Mouse (Mus musculus) myocyte (in vitro differentiated cells): ENCODE measurements around the gene Spi1. TPM values are rescaled to one million over a fixed set of nuclear protein-coding genes. Genes with fewer than 3 reads are reported as not detected.

Experiments used
- H3K27me3 ChIP-seq: one replicate; pipeline ENCODE4 v1.6.1; 2011; ENCODE audit not compliant: control insufficient read depth, insufficient read depth, insufficient read length
- H3K36me3 ChIP-seq: one replicate; pipeline ENCODE4 v1.6.1; 2011; ENCODE audit not compliant: control insufficient read depth, insufficient read depth
- H3K4me2 ChIP-seq: one replicate; pipeline ENCODE4 v1.6.1; 2011; ENCODE audit warnings: low read depth, control low read depth
- H3K4me3 ChIP-seq: one replicate; pipeline ENCODE4 v1.5.1; 2011; ENCODE audit warnings: mild to moderate bottlenecking, control low read depth, moderate library complexity
- H3K79me2 ChIP-seq: one replicate; pipeline ENCODE4 v1.6.1; 2011; ENCODE audit not compliant: control insufficient read depth, insufficient read depth
- H3ac ChIP-seq: one replicate; pipeline ENCODE4 v1.6.1; 2011; ENCODE audit not compliant: control insufficient read depth, insufficient read length
- CEBPB ChIP-seq: IDR thresholded peaks from 2 replicates; pipeline ENCODE4 v1.6.1; 2011; ENCODE audit warnings: mild to moderate bottlenecking, moderate library complexity; ENCODE audit not compliant: poor library complexity, insufficient read depth, severe bottlenecking
- E2F4 ChIP-seq: IDR thresholded peaks from one replicate; pipeline ENCODE4 v1.6.1; 2011; ENCODE audit warnings: mild to moderate bottlenecking, control low read depth, moderate library complexity; ENCODE audit not compliant: insufficient read depth
- MAX ChIP-seq: IDR thresholded peaks from one replicate; pipeline ENCODE4 v1.6.1; 2011; ENCODE audit warnings: low read depth, mild to moderate bottlenecking, control low read depth
- MYOD1 ChIP-seq, 3 experiments: IDR thresholded peaks; one replicate each; pipeline ENCODE4 v1.6.1; 2011; ENCODE audit warnings: control low read depth in 2 of 3, low read depth in 2 of 3, mild to moderate bottlenecking in 2 of 3, moderate library complexity in 1 of 3; ENCODE audit not compliant: insufficient read length in 2 of 3, control insufficient read depth in 1 of 3
- MYOG ChIP-seq, 3 experiments: IDR thresholded peaks; one replicate each; pipeline ENCODE4 v1.6.1; 2011; ENCODE audit warnings: control low read depth in 2 of 3, low read depth in 2 of 3, mild to moderate bottlenecking in 2 of 3; ENCODE audit not compliant: insufficient read length in 2 of 3, control insufficient read depth in 1 of 3, insufficient read depth in 1 of 3
- POLR2A ChIP-seq: IDR thresholded peaks from one replicate; pipeline ENCODE4 v1.6.1; 2011; ENCODE audit warnings: low read depth, mild to moderate bottlenecking, control low read depth, moderate library complexity; ENCODE audit not compliant: insufficient read length
- POLR2AphosphoS2 ChIP-seq: IDR thresholded peaks from one replicate; pipeline ENCODE4 v1.6.1; 2011; ENCODE audit warnings: low read depth, control low read depth; ENCODE audit not compliant: insufficient read length
- REST ChIP-seq: IDR thresholded peaks from one replicate; pipeline ENCODE4 v1.6.1; 2011; ENCODE audit warnings: mild to moderate bottlenecking, control low read depth, moderate library complexity; ENCODE audit not compliant: insufficient read depth, insufficient read length
- SRF ChIP-seq: IDR thresholded peaks from one replicate; pipeline ENCODE4 v1.6.1; 2011; ENCODE audit warnings: low read depth; ENCODE audit not compliant: control insufficient read depth, insufficient read length
- TCF12 ChIP-seq: IDR thresholded peaks from one replicate; pipeline ENCODE4 v1.6.1; 2011; ENCODE audit warnings: mild to moderate bottlenecking, control low read depth; ENCODE audit not compliant: poor library complexity, insufficient read depth, severe bottlenecking
- TCF3 ChIP-seq: IDR thresholded peaks from one replicate; pipeline ENCODE4 v1.6.1; 2011; ENCODE audit warnings: low read depth, control low read depth; ENCODE audit not compliant: insufficient read length
- USF1 ChIP-seq: IDR thresholded peaks from one replicate; pipeline ENCODE4 v1.6.1; 2011; ENCODE audit warnings: low read depth, mild to moderate bottlenecking, control low read depth, moderate library complexity
- polyA plus RNA-seq: library from polyadenylated mRNA; unstranded; fragments of >200 nt; fragmentation: generic; extraction: Trizol; gene quantifications from one replicate; pipeline ENCODE4 v1.2.1, GENCODE M21; 2012; ENCODE audit warnings: missing spikeins

Gene Spi1
- polyA plus RNA-seq, 1 experiment, result 0.04 TPM

- no peaks in the 10 kb centered on the region for H3K79me2 ChIP-seq
- H3K4me3 ChIP-seq, result no peak overlapping the region
- peaks cover 28% of the 10 kb centered on the region for H3K36me3 ChIP-seq
- no peak overlapping the region for H3K4me2 ChIP-seq
- no peak overlapping the region for H3ac ChIP-seq
- TF ChIP-seq TCF12 (no peak), REST (no peak), MYOD1 (IDR thresholded peaks at IDR 0.05; ENCODE audit: control insufficient read depth in 1 of 3, insufficient read length in 2 of 3, low read depth in 2 of 3) (no peak), SRF (no peak), E2F4 (no peak), POLR2A (no peak), TCF3 (no peak), CEBPB (no peak), MAX (no peak), MYOG (IDR thresholded peaks at IDR 0.05; ENCODE audit: control insufficient read depth in 1 of 3, insufficient read depth in 1 of 3, insufficient read length in 2 of 3, low read depth in 2 of 3) (no peak), POLR2AphosphoS2 (no peak), USF1 (no peak)
- no peaks in the 10 kb centered on the region for H3K27me3 ChIP-seq
Measured at GRCm38 (mm10) chr2:91160591-91160990, 78.4 kb downstream of the Spi1 start.

- Histone ChIP-seq H3K4me2 (no peak overlapping the region), H3K4me3 (no peak overlapping the region), H3K79me2 (no peaks in the 10 kb centered on the region), H3ac (no peak overlapping the region), H3K27me3 (no peaks in the 10 kb centered on the region), H3K36me3 (peaks cover 30% of the 10 kb centered on the region)
- no peak for TF ChIP-seq POLR2A
- no peak for TF ChIP-seq USF1
- TF ChIP-seq REST, result no peak
- TF ChIP-seq MYOD1 (IDR thresholded peaks at IDR 0.05; ENCODE audit: control insufficient read depth in 1 of 3, insufficient read length in 2 of 3, low read depth in 2 of 3), result no peak
- no peak for TF ChIP-seq TCF3
- no peak for TF ChIP-seq TCF12
- TF ChIP-seq MAX, result no peak
Measured at GRCm38 (mm10) chr2:91162952-91163351, 80.8 kb downstream of the Spi1 start.

- H3K4me2 ChIP-seq, result no peak overlapping the region
- H3K4me3 ChIP-seq, result no peak overlapping the region
- no peak overlapping the region for H3ac ChIP-seq
- H3K27me3 ChIP-seq, result no peaks in the 10 kb centered on the region
- peaks cover 30% of the 10 kb centered on the region for H3K36me3 ChIP-seq
- H3K79me2 ChIP-seq, result no peaks in the 10 kb centered on the region
- TF ChIP-seq POLR2A, result no peak
- TF ChIP-seq CEBPB, result no peak
- no peak for TF ChIP-seq SRF
- TF ChIP-seq TCF12, result no peak
- TF ChIP-seq MAX, result no peak
- no peak for TF ChIP-seq E2F4
- no peak for TF ChIP-seq USF1
- TF ChIP-seq REST, result no peak
- TF ChIP-seq MYOD1 (IDR thresholded peaks at IDR 0.05; ENCODE audit: control insufficient read depth in 1 of 3, insufficient read length in 2 of 3, low read depth in 2 of 3), result no peak
- no peak for TF ChIP-seq MYOG (IDR thresholded peaks at IDR 0.05; ENCODE audit: control insufficient read depth in 1 of 3, insufficient read depth in 1 of 3, insufficient read length in 2 of 3, low read depth in 2 of 3)
- TF ChIP-seq TCF3, result no peak
- TF ChIP-seq POLR2AphosphoS2, result no peak
Measured at GRCm38 (mm10) chr2:91163532-91163931, 81.3 kb downstream of the Spi1 start.

- Histone ChIP-seq H3ac (no peak overlapping the region), H3K4me2 (no peak overlapping the region), H3K36me3 (peaks cover 30% of the 10 kb centered on the region), H3K4me3 (no peak overlapping the region), H3K27me3 (no peaks in the 10 kb centered on the region), H3K79me2 (no peaks in the 10 kb centered on the region)
- TF ChIP-seq USF1 (no peak), MAX (no peak), POLR2A (no peak), TCF3 (no peak), MYOG (IDR thresholded peaks at IDR 0.05; ENCODE audit: control insufficient read depth in 1 of 3, insufficient read depth in 1 of 3, insufficient read length in 2 of 3, low read depth in 2 of 3) (no peak)
Measured at GRCm38 (mm10) chr2:91164991-91165390, 82.8 kb downstream of the Spi1 start.

Other genes starting within 250 kb of the Spi1 start
- gene Mtch2, start 235.2 kb upstream of the Spi1 start, polyA plus RNA-seq, result 170 TPM
- 0.04 TPM for gene C1qtnf4, start 196.5 kb upstream of the Spi1 start, polyA plus RNA-seq
- 11.9 TPM for gene Kbtbd4, start 177.7 kb upstream of the Spi1 start, polyA plus RNA-seq
- 268 TPM for gene Ndufs3, start 177.6 kb upstream of the Spi1 start, polyA plus RNA-seq
- 27.1 TPM for gene Celf1, start 142.0 kb upstream of the Spi1 start, polyA plus RNA-seq
- gene Rapsn, start 46.8 kb upstream of the Spi1 start, polyA plus RNA-seq, result 199 TPM
- gene Psmc3, start 28.4 kb upstream of the Spi1 start, polyA plus RNA-seq, result 688 TPM
- 41.1 TPM for gene Slc39a13, start 12.0 kb upstream of the Spi1 start, polyA plus RNA-seq
- gene Mybpc3, start 35.8 kb downstream of the Spi1 start, polyA plus RNA-seq, result 0.05 TPM
- gene Madd, start 101.4 kb downstream of the Spi1 start, polyA plus RNA-seq, result 10.2 TPM
- gene Nr1h3, start 120.4 kb downstream of the Spi1 start, polyA plus RNA-seq, result 0.53 TPM
- 16.9 TPM for gene Acp2, start 120.5 kb downstream of the Spi1 start, polyA plus RNA-seq
- gene Ddb2, start 154.6 kb downstream of the Spi1 start, polyA plus RNA-seq, result 2.0 TPM
- 141 TPM for gene Pacsin3, start 173.6 kb downstream of the Spi1 start, polyA plus RNA-seq
- gene Arfgap2, start 182.6 kb downstream of the Spi1 start, polyA plus RNA-seq, result 60.4 TPM